Mouse (Mus musculus) E14TG2a.4 (cell line): ENCODE measurements at regions not wholly inside any gene's neighbourhood (a gene's known extent, or its start where the extent isn't known, plus 50 kb on each side); places are given as distances from the start of the nearest gene placed in this dataset.

Source experiments
- CTCF ChIP-seq: conservative IDR thresholded peaks from 2 replicates; pipeline ENCODE4 v1.5.1; 2014; ENCODE audit warnings: low read length
- NANOG ChIP-seq: IDR thresholded peaks from 2 replicates; pipeline ENCODE4 v1.6.1; 2014; ENCODE audit warnings: borderline replicate concordance, low read length, mixed read lengths
- POU5F1 ChIP-seq: IDR thresholded peaks from 2 replicates; pipeline ENCODE4 v1.6.1; 2014; ENCODE audit warnings: low read length, borderline replicate concordance

GRCm38 (mm10) chr2:21292669-21293151 lies 74.6 kb upstream of the Gpr158 start:
- TF ChIP-seq CTCF (no peak), NANOG (no peak), POU5F1 (no peak)
